Mouse (Mus musculus) stomach, postnatal 0 days (tissue): ENCODE data around the gene Mtrf1. TPM values are rescaled to one million over a fixed set of nuclear protein-coding genes. Genes with fewer than 3 reads are reported as not detected.

ENCODE experiments used
- ATAC-seq: fragments of 200-750 bp; cut with Nextera tagmentation; 2 replicates; pipeline ENCODE4 v1.8.0; 2017; ENCODE audit not compliant: low FRiP score, low TSS enrichment
- DNase-seq: peaks from one replicate; pipeline ENCODE4 v3.0.0-alpha.2; 2016; ENCODE audit warnings: low spot score
- H3K27ac ChIP-seq: fragments of 300-500 bp; sonication (generic); replicated peaks from 2 replicates; pipeline ENCODE4 v1.5.1; 2014; ENCODE audit warnings: mild to moderate bottlenecking, control low read depth
- H3K27me3 ChIP-seq: fragments of 300-500 bp; sonication (generic); 2 replicates; pipeline ENCODE4 v1.6.1; 2014; ENCODE audit warnings: low read length; ENCODE audit not compliant: control insufficient read depth, insufficient read depth
- H3K36me3 ChIP-seq: fragments of 300-500 bp; sonication (generic); 2 replicates; pipeline ENCODE4 v1.6.1; 2014; ENCODE audit warnings: low read length, mixed read lengths; ENCODE audit not compliant: control insufficient read depth, insufficient read depth
- H3K4me1 ChIP-seq: fragments of 300-500 bp; sonication (generic); replicated peaks from 2 replicates; pipeline ENCODE4 v1.6.1; 2014; ENCODE audit warnings: antibody characterized with exemption; ENCODE audit not compliant: control insufficient read depth, insufficient read depth
- H3K4me2 ChIP-seq: fragments of 300-500 bp; sonication (generic); replicated peaks from 2 replicates; pipeline ENCODE4 v1.6.1; 2014; ENCODE audit warnings: low read depth, mild to moderate bottlenecking, control low read depth, moderate library complexity
- H3K4me3 ChIP-seq: fragments of 300-500 bp; sonication (generic); 2 replicates; pipeline ENCODE4 v1.5.1; 2014; ENCODE audit warnings: low read depth, low read length, control low read depth
- H3K9ac ChIP-seq: fragments of 300-500 bp; sonication (generic); 2 replicates; pipeline ENCODE4 v1.6.1; 2014; ENCODE audit warnings: mild to moderate bottlenecking, low read length, control low read depth, mixed read lengths
- H3K9me3 ChIP-seq: fragments of 300-500 bp; sonication (generic); 2 replicates; pipeline ENCODE4 v1.6.1; 2016; ENCODE audit warnings: low read length; ENCODE audit not compliant: control insufficient read depth
- CTCF ChIP-seq: IDR thresholded peaks from 2 replicates; pipeline ENCODE4 v1.5.1; 2016; ENCODE audit warnings: antibody characterized with exemption, low read depth, mild to moderate bottlenecking, moderate library complexity
- EP300 ChIP-seq: optimal IDR thresholded peaks from 2 replicates; pipeline ENCODE3; 2016; ENCODE audit warnings: antibody characterized with exemption
- WGBS: fragments of 180-500 bp; shearing (Covaris S2); extraction: QIAGEN DNeasy Blood & Tissue Kit; methylation state at CpG from one replicate; pipeline ENCODE4 v1.1.7; 2014; 5-methylcytosine and 5-hydroxymethylcytosine counted together
- polyA plus RNA-seq: library from polyadenylated mRNA; unstranded; fragments of >200 nt; fragmentation: Nextera tagmentation; extraction: Ambion mirVana; gene quantifications from 2 replicates; pipeline ENCODE4 v1.2.1, GENCODE M21; 2015

Gene Mtrf1
- polyA plus RNA-seq, 1 experiment from 2014 or later, result 6.8 TPM

DNA sequence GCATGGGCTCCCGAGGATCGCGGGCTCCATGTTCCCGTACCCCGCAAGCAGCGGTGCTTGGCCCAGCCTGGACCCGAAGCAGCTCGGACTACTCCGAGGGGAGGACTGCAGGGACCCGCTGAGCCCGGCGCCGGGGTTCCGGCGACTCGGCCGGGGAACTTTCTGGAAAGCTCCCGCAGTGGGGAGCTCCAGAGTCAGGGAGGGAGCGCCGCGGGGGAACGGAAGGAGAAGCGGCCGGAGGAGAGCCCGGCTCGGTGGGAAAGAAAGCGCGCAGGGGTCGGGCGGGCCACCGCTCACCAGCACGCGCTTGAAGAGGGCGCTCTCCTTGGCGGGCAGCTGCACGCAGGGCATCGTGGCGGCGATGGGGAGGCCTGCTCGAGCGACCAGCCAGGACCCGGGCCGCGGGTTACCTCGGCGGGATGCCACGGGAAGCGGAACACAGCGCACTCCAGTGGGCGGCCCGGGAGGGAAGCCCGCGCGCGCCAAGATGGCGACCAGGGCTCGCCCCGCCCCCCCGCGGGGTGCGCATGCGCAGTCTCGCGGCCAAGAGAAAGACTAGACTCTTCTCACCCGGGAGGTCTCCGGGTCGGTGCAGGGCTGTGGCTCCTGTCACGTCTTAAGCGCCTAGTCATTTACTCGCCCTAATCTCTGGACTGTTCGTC, 7.2 kb upstream of the Mtrf1 start, which contains the start of gene Naa16:
Gene Naa16 (minus strand): TSS at position 514 of the 662 bp plus-strand sequence.
- peak; percentile 94 for ATAC-seq
- peak within 1 kb of the TSS; percentile 85 for H3K4me3 ChIP-seq
- H3K9ac ChIP-seq, result peak within 1 kb of the TSS; percentile 82

GRCm38 (mm10) chr14:79393289-79393688, 4.3 kb upstream of the Mtrf1 start:
- Histone ChIP-seq H3K27ac (no peak overlapping the region), H3K4me3 (no peak overlapping the region), H3K9ac (no peak overlapping the region), H3K27me3 (no peaks in the 10 kb centered on the region), H3K36me3 (no peaks in the 10 kb centered on the region), H3K4me1 (no peaks in the 10 kb centered on the region), H3K9me3 (no peaks in the 10 kb centered on the region), H3K4me2 (no peak overlapping the region)
- ATAC-seq, result no peak
- no peak for DNase-seq
- 36% methylated on average over 1 of the region's 1 CpGs for WGBS
- no peak for TF ChIP-seq CTCF
- no peak for TF ChIP-seq EP300

More for the DNA sequence above, 7.2 kb upstream of the Mtrf1 start, which contains the start of gene Naa16:
- H3K4me2 ChIP-seq, result peak within 1 kb of the TSS; percentile 76
- H3K4me1 ChIP-seq, result no peaks in the 10 kb centered on the region
- no peaks in the 10 kb centered on the region for H3K27me3 ChIP-seq
- H3K27ac ChIP-seq, result peak within 1 kb of the TSS; percentile 94
- H3K36me3 ChIP-seq, result no peaks in the 10 kb centered on the region
- TF ChIP-seq CTCF, result peak; percentile 75
- TF ChIP-seq EP300, result no peak
- under 1% methylated on average over 65 of the region's 71 CpGs for WGBS
- DNase-seq, result peak; percentile 96
- H3K9me3 ChIP-seq, result no peaks in the 10 kb centered on the region

DNA sequence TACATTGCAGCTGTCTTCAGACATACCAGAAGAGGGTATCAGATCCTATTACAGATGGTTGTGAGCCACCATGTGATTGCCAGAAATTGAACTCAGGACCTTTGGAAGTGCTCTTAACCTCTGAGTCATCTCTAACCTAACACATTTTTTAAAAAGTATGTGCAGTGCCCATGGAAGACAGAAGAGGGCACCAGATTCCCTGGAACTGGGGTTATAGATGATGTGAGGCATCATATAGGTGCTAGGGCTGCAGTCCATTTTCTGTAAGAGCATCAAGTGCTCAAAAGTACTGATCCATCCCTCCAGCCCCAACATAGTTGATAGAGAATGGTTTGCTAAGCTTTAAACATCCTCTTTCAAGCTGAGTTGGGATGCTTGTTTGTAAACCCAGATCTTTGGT, 3.0 kb upstream of the Mtrf1 start:
- peak; percentile 61 for DNase-seq
- TF ChIP-seq EP300 (no peak), CTCF (peak; percentile 82)
- Histone ChIP-seq H3K4me3 (no peak overlapping the region), H3K4me1 (no peaks in the 10 kb centered on the region), H3K9ac (no peak overlapping the region), H3K36me3 (no peaks in the 10 kb centered on the region), H3K27ac (no peak overlapping the region), H3K9me3 (no peaks in the 10 kb centered on the region), H3K27me3 (no peaks in the 10 kb centered on the region), H3K4me2 (no peak overlapping the region)
- ATAC-seq, result no peak

- no peak for TF ChIP-seq EP300
- TF ChIP-seq CTCF, result no peak
Measured at GRCm38 (mm10) chr14:79407641-79408040, 10.1 kb downstream of the Mtrf1 start.

GRCm38 (mm10) chr14:79409278-79409830, 11.8 kb downstream of the Mtrf1 start:
- ATAC-seq (peak; percentile 61; the same call in 1 of the 2 replicates), DNase-seq (peak; percentile 40)
- Histone ChIP-seq H3K9ac (no peak overlapping the region), H3K4me1 (no peaks in the 10 kb centered on the region), H3K4me3 (no peak overlapping the region), H3K9me3 (no peaks in the 10 kb centered on the region), H3K36me3 (0 out of 2 replicates have a peak, but pooled peaks cover 3% of the 10 kb centered on the region), H3K4me2 (no peak overlapping the region), H3K27me3 (no peaks in the 10 kb centered on the region), H3K27ac (no peak overlapping the region)
- WGBS, result 75% methylated on average over 6 of the region's 6 CpGs
- TF ChIP-seq EP300, result no peak
- TF ChIP-seq CTCF, result no peak

More at GRCm38 (mm10) chr14:79407641-79408040, 10.1 kb downstream of the Mtrf1 start:
- no peak for DNase-seq
- no peak overlapping the region for H3K4me2 ChIP-seq
- 80% methylated on average over 2 of the region's 2 CpGs for WGBS
- no peaks in the 10 kb centered on the region for H3K27me3 ChIP-seq
- no peaks in the 10 kb centered on the region for H3K4me1 ChIP-seq
- H3K36me3 ChIP-seq, result 0 out of 2 replicates have a peak, but pooled peaks cover 3% of the 10 kb centered on the region
- ATAC-seq, result no peak
- H3K9me3 ChIP-seq, result no peaks in the 10 kb centered on the region
- H3K27ac ChIP-seq, result no peak overlapping the region
- no peak overlapping the region for H3K4me3 ChIP-seq
- H3K9ac ChIP-seq, result no peak overlapping the region

- Histone ChIP-seq H3K27me3 (no peaks in the 10 kb centered on the region), H3K4me3 (no peak overlapping the region), H3K9ac (no peak overlapping the region), H3K36me3 (0 out of 2 replicates have a peak, but pooled peaks cover 3% of the 10 kb centered on the region), H3K9me3 (no peaks in the 10 kb centered on the region), H3K4me1 (no peaks in the 10 kb centered on the region), H3K27ac (no peak overlapping the region), H3K4me2 (no peak overlapping the region)
- WGBS, result 57% methylated on average over 2 of the region's 2 CpGs
- DNase-seq (peak; percentile 39), ATAC-seq (no peak)
- TF ChIP-seq EP300, result no peak
- no peak for TF ChIP-seq CTCF
Measured at GRCm38 (mm10) chr14:79410662-79411061, 13.1 kb downstream of the Mtrf1 start.
